ENCODE assay signal across 17 mouse cellular contexts in the genomic region with DNA sequence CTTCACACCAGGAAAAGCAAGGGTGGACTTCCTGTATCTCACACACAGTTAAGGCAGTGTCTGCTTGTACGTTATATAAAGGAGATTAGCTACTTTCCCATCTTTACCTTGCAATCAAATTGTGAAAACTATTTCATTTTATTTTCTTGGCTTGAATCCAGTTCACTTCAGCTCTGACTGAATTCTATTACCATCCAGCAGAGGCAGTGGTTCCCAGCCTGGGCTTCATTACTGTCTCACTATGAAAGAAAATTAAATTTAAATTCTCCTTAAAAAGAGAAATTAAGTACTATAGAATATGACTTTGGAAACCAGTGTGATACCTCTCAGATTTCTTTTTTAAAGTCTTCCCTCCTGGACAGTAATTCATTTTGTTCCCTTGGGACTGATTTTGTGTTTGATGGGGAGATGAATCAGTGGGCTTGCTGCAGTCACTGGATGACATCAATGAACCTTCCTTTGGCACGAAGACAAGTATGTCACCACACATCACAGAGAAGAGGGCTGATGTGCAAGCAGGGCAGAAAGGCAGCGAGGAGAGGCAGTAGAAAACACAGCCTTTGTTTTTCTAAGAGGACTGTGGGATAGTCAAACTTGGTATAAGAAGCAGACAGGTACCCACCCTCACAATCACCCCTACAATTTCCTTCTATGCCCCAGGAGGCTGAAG.
DNase-seq lines count a peak whose midpoint lies in the region; ATAC-seq and TF ChIP-seq lines count a peak whose summit lies in the region.
"Had no signal": no experiment of that assay in that cellular context is flagged by ENCODE, and none has a peak within 500 bp of the region (broad histone marks: within the 10 kb centered on the region; RNA-seq: fewer than 3 reads in every experiment).

No protein-coding gene starts in this region.

- TF ChIP-seq POLR2A in heart, adult 2 months (IDR thresholded peaks at IDR 0.05; ENCODE audit: insufficient read depth, low read depth, low read length), result no peak

- no peak overlapping the region for H3K4me2 ChIP-seq in embryonic facial prominence, embryonic 11.5 days (ENCODE audit: low read depth, low read length)
- H3K4me2 ChIP-seq: kidney, embryonic 15.5 days; neural tube, embryonic 13.5 days had no signal

- H3K27ac ChIP-seq in embryonic facial prominence, embryonic 11.5 days (replicated peaks; ENCODE audit: low read depth, low read length), result no peak overlapping the region
- no peak overlapping the region for H3K27ac ChIP-seq in embryonic facial prominence, embryonic 10.5 days (replicated peaks)
- no peak overlapping the region for H3K27ac ChIP-seq in heart, adult 2 months
- H3K27ac ChIP-seq: gastrocnemius, adult 2 months; kidney, embryonic 15.5 days; liver, embryonic 14.5 days; neural tube, embryonic 13.5 days had no signal

- H3K4me3 ChIP-seq in embryonic facial prominence, embryonic 11.5 days (ENCODE audit: low read depth, low read length), result no peak overlapping the region
- no peak overlapping the region for H3K4me3 ChIP-seq in embryonic facial prominence, embryonic 10.5 days
- no peak overlapping the region for H3K4me3 ChIP-seq in heart, adult 2 months
- H3K4me3 ChIP-seq: gastrocnemius, adult 2 months; kidney, embryonic 15.5 days; neural tube, embryonic 13.5 days had no signal

- H3K9ac ChIP-seq in embryonic facial prominence, embryonic 11.5 days (replicated peaks; ENCODE audit: low read length), result no peak overlapping the region
- no peak overlapping the region for H3K9ac ChIP-seq in heart, adult 2 months (ENCODE audit: low read depth, low read length)
- H3K9ac ChIP-seq: kidney, embryonic 15.5 days; liver, embryonic 14.5 days; neural tube, embryonic 13.5 days had no signal

- no peak for TF ChIP-seq EP300 in heart, adult 2 months (IDR thresholded peaks at IDR 0.05; ENCODE audit: insufficient read depth, low read depth, low read length)

- TF ChIP-seq CTCF in heart, adult 2 months (IDR thresholded peaks at IDR 0.05), result no peak

- 69% methylated on average over 3 of the region's 3 CpGs for WGBS in embryonic facial prominence, embryonic 11.5 days
- WGBS in embryonic facial prominence, embryonic 10.5 days, result 79% methylated on average over 3 of the region's 3 CpGs
- WGBS in heart, adult 2 months, result 63% methylated on average over 3 of the region's 3 CpGs

- no peak for ATAC-seq in embryonic facial prominence, embryonic 11.5 days (replicated peaks; ENCODE audit: insufficient number of reproducible peaks, low FRiP score, low TSS enrichment, low read depth)
- ATAC-seq: forebrain, embryonic 16.5 days; inflammation-experienced regulatory T-cells, adult 6 months had no signal

- no peaks in the 10 kb centered on the region for H3K79me2 ChIP-seq in heart, adult 2 months (replicated peaks; ENCODE audit: control insufficient read depth, insufficient read depth, low read length)

- H3K36me3 ChIP-seq in embryonic facial prominence, embryonic 11.5 days (replicated peaks; ENCODE audit: control insufficient read depth, insufficient read depth, low read depth, low read length), result no peaks in the 10 kb centered on the region
- H3K36me3 ChIP-seq in embryonic facial prominence, embryonic 10.5 days (replicated peaks), result peaks cover 8% of the 10 kb centered on the region; the same call in 1 of the 2 replicates
- no peaks in the 10 kb centered on the region for H3K36me3 ChIP-seq in heart, adult 2 months (ENCODE audit: control insufficient read depth, insufficient read depth, low read length)
- H3K36me3 ChIP-seq: neural tube, embryonic 13.5 days had no signal

- H3K4me1 ChIP-seq in embryonic facial prominence, embryonic 11.5 days (ENCODE audit: control insufficient read depth, insufficient read depth, low read length), result no peaks in the 10 kb centered on the region
- H3K4me1 ChIP-seq in embryonic facial prominence, embryonic 10.5 days, result peaks cover 15% of the 10 kb centered on the region; the same call in 1 of the 2 replicates
- no peaks in the 10 kb centered on the region for H3K4me1 ChIP-seq in heart, adult 2 months (ENCODE audit: control insufficient read depth, insufficient read depth, low read length)
- H3K4me1 ChIP-seq: kidney, embryonic 15.5 days had no signal

- no peaks in the 10 kb centered on the region for H3K27me3 ChIP-seq in embryonic facial prominence, embryonic 11.5 days (ENCODE audit: control insufficient read depth, insufficient read depth, low read length)
- H3K27me3 ChIP-seq in embryonic facial prominence, embryonic 10.5 days (replicated peaks; ENCODE audit: low read depth, poor library complexity, severe bottlenecking), result no peaks in the 10 kb centered on the region
- no peaks in the 10 kb centered on the region for H3K27me3 ChIP-seq in heart, adult 2 months (ENCODE audit: control insufficient read depth, insufficient read depth, low read length)
- H3K27me3 ChIP-seq: kidney, embryonic 15.5 days; neural tube, embryonic 13.5 days had no signal

- intact Hi-C loops in heart, adult 2 months (cut with DNase I), result no loop called here

- no peaks in the 10 kb centered on the region for H3K9me3 ChIP-seq in embryonic facial prominence, embryonic 11.5 days (replicated peaks; ENCODE audit: control insufficient read depth, low read length)
- no peaks in the 10 kb centered on the region for H3K9me3 ChIP-seq in embryonic facial prominence, embryonic 10.5 days
- H3K9me3 ChIP-seq: kidney, embryonic 15.5 days; neural tube, embryonic 13.5 days had no signal

- peak; percentile 17 for DNase-seq in embryonic facial prominence, embryonic 11.5 days (ENCODE audit: low spot score)
- no peak for DNase-seq in embryonic facial prominence, embryonic 10.5 days (ENCODE audit: low spot score)
- DNase-seq in kidney, postnatal 14 days, result peak; percentile 6
- DNase-seq in kidney, postnatal 10 days, result no peak
- DNase-seq in retina, postnatal 1 day, result peak; percentile 81
- DNase-seq in retina, embryonic 14.5 days (ENCODE audit: low spot score), result no peak
- DNase-seq in heart, adult 2 months, result no peak
- DNase-seq in cerebellum, postnatal 14 days, result no peak
- DNase-seq: cerebellum, adult 18-20 months; gastrocnemius, adult 2 months; heart, adult 18-20 months; thymus, adult 2 months had no signal

Comparison
In these comparisons a context has a peak if more than half of its experiments do, and no peak if none do; other contexts are left out.
1. DNase-seq: peak in embryonic facial prominence, embryonic 11.5 days (single experiment), kidney, postnatal 14 days (single experiment) and retina, postnatal 1 day (single experiment); none in embryonic facial prominence, embryonic 10.5 days (single experiment), kidney, postnatal 10 days (single experiment), retina, embryonic 14.5 days (single experiment), heart, adult 2 months (0 of 2) and cerebellum, postnatal 14 days (0 of 2).